Mouse (Mus musculus) brain, embryonic 14.5 days (tissue): ENCODE data around the gene LTO1.

Source experiments
- CTCF ChIP-seq: fragments of 200-500 bp; IDR thresholded peaks from 2 replicates; pipeline ENCODE4 v1.5.1; 2012; ENCODE audit warnings: inconsistent platforms, mild to moderate bottlenecking, moderate library complexity, borderline replicate concordance; ENCODE audit not compliant: insufficient read depth, insufficient read length; ENCODE audit errors: extremely low read depth
- POLR2A ChIP-seq: fragments of 200-500 bp; IDR thresholded peaks from 2 replicates; pipeline ENCODE4 v1.6.1; 2012; ENCODE audit warnings: mild to moderate bottlenecking, inconsistent platforms, borderline replicate concordance; ENCODE audit not compliant: poor library complexity, insufficient read depth, insufficient read length, severe bottlenecking; ENCODE audit errors: extremely low read depth

GRCm38 (mm10) chr7:144912897-144913296 lies 2.0 kb upstream of the LTO1 start:
- TF ChIP-seq POLR2A, result no peak
- TF ChIP-seq CTCF, result no peak
